Mouse (Mus musculus) hindbrain, embryonic 13.5 days (tissue): ENCODE results near the gene Cybrd1. TPM values are rescaled to one million over a fixed set of nuclear protein-coding genes. Genes with fewer than 3 reads are reported as not detected.
A peak's percentile ranks its signal among the peaks of the same experiment; 100 is the strongest.

Source experiments
- ATAC-seq: fragments of 200-750 bp; cut with Nextera tagmentation; 2 replicates; pipeline ENCODE4 v1.8.0; 2017; ENCODE audit warnings: moderate TSS enrichment; ENCODE audit not compliant: low FRiP score
- H3K27ac ChIP-seq: fragments of 300-500 bp; sonication (generic); 2 replicates; pipeline ENCODE4 v1.5.1; 2015; ENCODE audit warnings: inconsistent platforms, mild to moderate bottlenecking, moderate library complexity
- H3K27me3 ChIP-seq: fragments of 300-500 bp; sonication (generic); 2 replicates; pipeline ENCODE4 v1.6.1; 2015; ENCODE audit warnings: mild to moderate bottlenecking, inconsistent platforms
- H3K36me3 ChIP-seq: fragments of 300-500 bp; sonication (generic); 2 replicates; pipeline ENCODE4 v1.6.1; 2015; ENCODE audit warnings: mild to moderate bottlenecking, inconsistent platforms
- H3K4me1 ChIP-seq: fragments of 300-500 bp; sonication (generic); replicated peaks from 2 replicates; pipeline ENCODE4 v1.6.1; 2015; ENCODE audit warnings: inconsistent platforms
- H3K4me2 ChIP-seq: fragments of 300-500 bp; sonication (generic); 2 replicates; pipeline ENCODE4 v1.6.1; 2015; ENCODE audit warnings: inconsistent platforms, mild to moderate bottlenecking, moderate library complexity
- H3K4me3 ChIP-seq: fragments of 300-500 bp; sonication (generic); 2 replicates; pipeline ENCODE4 v1.5.1; 2015; ENCODE audit warnings: mild to moderate bottlenecking, inconsistent platforms
- H3K9ac ChIP-seq: fragments of 300-500 bp; sonication (generic); 2 replicates; pipeline ENCODE4 v1.6.1; 2015; ENCODE audit warnings: mild to moderate bottlenecking, inconsistent platforms
- H3K9me3 ChIP-seq: fragments of 300-500 bp; sonication (generic); 2 replicates; pipeline ENCODE4 v1.6.1; 2016; ENCODE audit warnings: inconsistent platforms
- WGBS: fragments of 180-500 bp; shearing (Covaris S2); methylation state at CpG from one replicate; pipeline ENCODE4 v1.1.7; 2015; 5-methylcytosine and 5-hydroxymethylcytosine counted together
- polyA plus RNA-seq: library from polyadenylated mRNA; unstranded; fragments of >200 nt; fragmentation: Nextera tagmentation; extraction: Ambion mirVana; gene quantifications from 2 replicates; pipeline ENCODE4 v1.2.1, GENCODE M21; 2015

The Cybrd1 gene
- polyA plus RNA-seq, 1 experiment from 2014 or later, result 3.6 TPM

GRCm38 (mm10) chr2:71159576-71160306 lies 42.0 kb downstream of the Cybrd1 start:
- H3K9ac ChIP-seq, result no peak overlapping the region
- peaks cover 8% of the 10 kb centered on the region for H3K4me1 ChIP-seq
- H3K4me2 ChIP-seq, result peak overlapping the region; percentile 31
- no peak overlapping the region for H3K4me3 ChIP-seq
- H3K27me3 ChIP-seq, result no peaks in the 10 kb centered on the region
- 82% methylated on average over 16 of the region's 16 CpGs for WGBS
- no peaks in the 10 kb centered on the region for H3K36me3 ChIP-seq
- H3K9me3 ChIP-seq, result no peaks in the 10 kb centered on the region
- ATAC-seq, result peak; percentile 18; the same call in 1 of the 2 replicates
- H3K27ac ChIP-seq, result peak overlapping the region; percentile 70

DNA sequence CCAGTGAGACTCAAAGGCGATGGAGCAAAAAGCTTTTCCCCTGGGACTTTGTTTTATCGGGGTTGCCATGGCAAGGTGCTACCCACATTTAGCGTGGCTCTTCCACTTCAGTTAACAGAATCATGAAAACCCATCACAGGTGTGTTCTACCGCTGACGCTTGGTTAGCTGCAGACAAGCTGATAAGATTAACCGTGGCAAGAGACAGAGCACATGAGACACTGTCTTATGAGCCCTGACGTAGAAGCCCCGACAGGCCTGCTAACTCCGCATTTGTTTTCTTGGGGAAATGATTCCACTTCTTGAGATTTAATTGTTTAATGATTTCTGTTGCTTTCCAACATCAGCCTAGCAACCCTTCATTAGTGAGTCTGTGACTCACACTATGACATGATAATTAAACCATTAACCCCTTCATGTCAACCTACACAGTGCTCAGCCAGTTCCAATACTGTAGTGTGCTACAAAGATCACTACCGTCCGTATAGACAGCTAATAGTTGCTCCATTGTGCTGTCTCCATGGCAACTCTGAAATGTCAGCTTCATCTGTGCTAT lies 42.7 kb downstream of the Cybrd1 start:
- WGBS, result 42% methylated on average over 11 of the region's 11 CpGs
- H3K27ac ChIP-seq, result peak overlapping the region; percentile 70
- H3K36me3 ChIP-seq, result no peaks in the 10 kb centered on the region
- no peak overlapping the region for H3K9ac ChIP-seq
- peak; percentile 81 for ATAC-seq
- H3K4me3 ChIP-seq, result no peak overlapping the region
- no peaks in the 10 kb centered on the region for H3K27me3 ChIP-seq
- peak overlapping the region; percentile 31 for H3K4me2 ChIP-seq
- no peaks in the 10 kb centered on the region for H3K9me3 ChIP-seq
- H3K4me1 ChIP-seq, result peaks cover 8% of the 10 kb centered on the region

DNA sequence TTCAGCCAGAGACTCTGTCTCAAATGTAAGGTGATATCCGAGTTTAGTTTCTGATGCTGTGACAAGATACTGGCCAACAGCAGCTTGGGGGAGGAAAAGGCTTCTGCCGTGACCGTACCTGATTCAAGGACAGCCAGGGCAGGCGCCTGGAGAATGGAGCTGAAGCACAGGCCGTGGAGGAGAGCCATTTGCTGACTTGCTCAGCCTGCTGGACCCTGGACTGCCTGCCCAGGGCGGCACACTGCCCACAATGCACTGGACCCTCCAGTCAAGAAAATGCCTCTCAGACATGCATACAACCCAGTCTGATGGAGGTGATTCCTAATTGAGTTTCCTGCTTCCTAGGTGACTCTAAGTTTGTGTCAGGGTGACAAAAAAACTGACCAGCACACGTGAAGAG lies 43.8 kb downstream of the Cybrd1 start:
- no peak overlapping the region for H3K9ac ChIP-seq

DNA sequence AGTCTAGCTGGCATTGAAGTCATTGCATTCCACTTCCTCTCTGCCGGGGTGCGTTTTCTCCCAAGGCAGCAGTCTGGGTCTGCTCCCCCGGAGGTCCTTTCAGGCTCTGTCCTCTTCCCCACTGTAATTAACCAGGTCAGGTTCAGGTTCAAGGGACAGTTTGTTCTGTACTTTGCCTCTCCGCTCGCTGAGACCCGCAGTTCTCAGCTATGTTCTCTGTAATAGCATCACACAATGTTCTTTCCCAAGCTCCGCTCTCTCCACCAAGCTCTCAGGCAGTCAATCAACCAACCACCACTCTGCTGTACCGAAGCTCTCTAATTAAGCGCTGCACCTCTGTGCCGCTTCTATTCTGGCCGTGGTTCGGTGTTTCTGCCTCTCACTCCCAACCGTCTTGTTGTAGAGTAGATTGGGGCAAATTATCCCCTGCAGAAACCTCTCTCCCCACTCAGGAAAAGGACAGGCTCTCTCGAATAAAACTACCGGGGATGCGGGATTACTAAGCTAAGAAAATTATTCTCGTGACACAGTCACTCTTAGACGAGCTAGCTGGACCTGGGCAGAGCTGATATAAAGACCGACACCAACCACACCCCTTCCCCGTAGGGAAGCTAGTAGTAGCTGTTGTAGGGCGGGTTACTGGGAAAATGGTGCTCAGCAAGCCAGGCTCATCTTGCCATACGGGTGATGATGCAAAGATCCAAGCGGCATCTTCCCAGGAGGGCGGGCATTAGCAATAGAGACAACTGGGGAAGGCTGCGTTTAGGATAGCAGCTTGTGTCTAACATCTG lies 45.3 kb downstream of the Cybrd1 start:
- Histone ChIP-seq H3K4me1 (peaks cover 8% of the 10 kb centered on the region), H3K9me3 (no peaks in the 10 kb centered on the region), H3K27ac (no peak overlapping the region), H3K4me3 (no peak overlapping the region), H3K4me2 (no peak overlapping the region), H3K9ac (no peak overlapping the region), H3K27me3 (no peaks in the 10 kb centered on the region), H3K36me3 (no peaks in the 10 kb centered on the region)
- no peak for ATAC-seq
- 83% methylated on average over 25 of the region's 25 CpGs for WGBS

More for the DNA sequence above, 43.8 kb downstream of the Cybrd1 start:
- H3K27me3 ChIP-seq, result no peaks in the 10 kb centered on the region
- H3K4me2 ChIP-seq, result no peak overlapping the region
- no peaks in the 10 kb centered on the region for H3K9me3 ChIP-seq
- H3K36me3 ChIP-seq, result no peaks in the 10 kb centered on the region
- no peak overlapping the region for H3K4me3 ChIP-seq
- peaks cover 8% of the 10 kb centered on the region for H3K4me1 ChIP-seq
- WGBS, result 88% methylated on average over 7 of the region's 7 CpGs
- no peak overlapping the region for H3K27ac ChIP-seq
- ATAC-seq, result no peak

DNA sequence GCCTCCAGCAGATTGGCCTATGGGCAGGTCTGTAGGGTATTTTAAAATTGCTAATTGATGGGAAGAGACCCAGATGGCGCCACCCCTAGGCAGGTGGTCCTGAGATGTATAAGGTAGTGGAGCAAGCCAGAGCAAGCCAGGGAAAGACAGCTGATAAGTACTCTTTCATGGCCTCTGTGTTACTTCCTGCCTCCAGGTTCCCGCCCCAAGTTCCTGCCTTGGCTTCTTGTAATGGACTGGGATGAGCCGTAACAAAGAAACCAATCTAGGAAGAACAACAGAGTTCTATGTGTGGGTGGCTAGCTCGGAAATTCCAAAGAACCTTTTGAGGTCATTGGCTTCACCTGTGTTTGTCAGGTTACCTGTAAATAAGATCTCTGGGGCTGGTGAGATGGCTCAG lies 49.5 kb downstream of the Cybrd1 start:
- 85% methylated on average over 4 of the region's 4 CpGs for WGBS
- Histone ChIP-seq H3K36me3 (no peaks in the 10 kb centered on the region), H3K9ac (no peak overlapping the region), H3K27me3 (no peaks in the 10 kb centered on the region), H3K4me3 (no peak overlapping the region), H3K4me1 (peaks cover 6% of the 10 kb centered on the region; the same call in 1 of the 2 replicates), H3K4me2 (no peak overlapping the region), H3K9me3 (no peaks in the 10 kb centered on the region), H3K27ac (no peak overlapping the region)
- ATAC-seq, result no peak

GRCm38 (mm10) chr2:71168461-71169021 lies 50.8 kb downstream of the Cybrd1 start:
- ATAC-seq, result no peak
- Histone ChIP-seq H3K36me3 (no peaks in the 10 kb centered on the region), H3K4me3 (no peak overlapping the region), H3K9ac (no peak overlapping the region), H3K27me3 (no peaks in the 10 kb centered on the region), H3K9me3 (no peaks in the 10 kb centered on the region), H3K4me2 (no peak overlapping the region), H3K27ac (peak overlapping the region; percentile 24; the same call in 1 of the 2 replicates), H3K4me1 (peaks cover 6% of the 10 kb centered on the region; the same call in 1 of the 2 replicates)
- 31% methylated on average over 10 of the region's 10 CpGs for WGBS

DNA sequence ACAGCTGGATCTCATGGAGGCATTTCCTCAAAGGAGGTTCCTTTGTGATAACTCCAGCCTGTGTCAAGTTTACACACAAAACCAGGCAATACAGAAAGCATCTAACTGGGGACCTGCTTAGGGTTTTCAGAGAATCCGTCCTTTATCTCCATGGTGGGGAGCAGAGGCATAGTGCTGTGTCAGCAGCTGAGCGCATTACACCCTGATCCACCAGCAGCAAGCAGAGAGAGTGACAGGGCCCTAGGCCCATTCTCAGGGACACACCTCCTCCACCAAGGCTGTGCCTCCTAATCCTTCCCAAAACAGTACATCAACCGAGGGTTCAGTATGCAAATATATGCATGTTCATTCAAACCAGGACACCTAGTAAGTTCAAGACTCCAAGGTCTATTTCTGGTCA lies 55.3 kb downstream of the Cybrd1 start:
- WGBS, result 75% methylated on average over 3 of the region's 3 CpGs
- Histone ChIP-seq H3K4me2 (no peak overlapping the region), H3K4me1 (peaks cover 12% of the 10 kb centered on the region), H3K9ac (no peak overlapping the region), H3K27ac (no peak overlapping the region), H3K36me3 (no peaks in the 10 kb centered on the region), H3K27me3 (no peaks in the 10 kb centered on the region), H3K9me3 (no peaks in the 10 kb centered on the region), H3K4me3 (no peak overlapping the region)
- no peak for ATAC-seq

- 63% methylated on average over 9 of the region's 9 CpGs for WGBS
- Histone ChIP-seq H3K36me3 (no peaks in the 10 kb centered on the region), H3K9me3 (no peaks in the 10 kb centered on the region), H3K9ac (no peak overlapping the region), H3K4me1 (peaks cover 6% of the 10 kb centered on the region; the same call in 1 of the 2 replicates), H3K4me2 (no peak overlapping the region), H3K27me3 (no peaks in the 10 kb centered on the region), H3K27ac (no peak overlapping the region), H3K4me3 (no peak overlapping the region)
- no peak for ATAC-seq
Measured at GRCm38 (mm10) chr2:71176329-71177249, 58.9 kb downstream of the Cybrd1 start.

GRCm38 (mm10) chr2:71177250-71177615 lies 59.5 kb downstream of the Cybrd1 start:
- Histone ChIP-seq H3K4me2 (no peak overlapping the region), H3K27me3 (no peaks in the 10 kb centered on the region), H3K9me3 (no peaks in the 10 kb centered on the region), H3K4me1 (peaks cover 6% of the 10 kb centered on the region; the same call in 1 of the 2 replicates), H3K4me3 (no peak overlapping the region), H3K9ac (no peak overlapping the region), H3K27ac (no peak overlapping the region), H3K36me3 (no peaks in the 10 kb centered on the region)
- 89% methylated on average over 1 of the region's 1 CpGs for WGBS
- ATAC-seq, result no peak

GRCm38 (mm10) chr2:71177760-71178159 lies 60.0 kb downstream of the Cybrd1 start:
- 100% methylated on average over 1 of the region's 1 CpGs for WGBS
- Histone ChIP-seq H3K4me2 (no peak overlapping the region), H3K36me3 (no peaks in the 10 kb centered on the region), H3K4me3 (no peak overlapping the region), H3K4me1 (peaks cover 6% of the 10 kb centered on the region; the same call in 1 of the 2 replicates), H3K9me3 (no peaks in the 10 kb centered on the region), H3K27ac (no peak overlapping the region), H3K27me3 (no peaks in the 10 kb centered on the region), H3K9ac (no peak overlapping the region)
- ATAC-seq, result no peak

GRCm38 (mm10) chr2:71179716-71180115 lies 62.0 kb downstream of the Cybrd1 start:
- no peak overlapping the region for H3K4me2 ChIP-seq
- no peaks in the 10 kb centered on the region for H3K9me3 ChIP-seq
- H3K27ac ChIP-seq, result no peak overlapping the region
- no peak overlapping the region for H3K4me3 ChIP-seq
- no peak overlapping the region for H3K9ac ChIP-seq
- ATAC-seq, result no peak
- H3K27me3 ChIP-seq, result no peaks in the 10 kb centered on the region
- peaks cover 6% of the 10 kb centered on the region; the same call in 1 of the 2 replicates for H3K4me1 ChIP-seq
- H3K36me3 ChIP-seq, result no peaks in the 10 kb centered on the region
- WGBS, result 90% methylated on average over 10 of the region's 10 CpGs
